Mouse (Mus musculus) cerebellum, adult 2 months (tissue): Measurements from ENCODE around the gene Rps3.

Source experiments
- CTCF ChIP-seq: fragments of 200-500 bp; IDR thresholded peaks from 2 replicates; pipeline ENCODE4 v1.5.1; 2011; ENCODE audit warnings: low read depth, mild to moderate bottlenecking, control low read depth, low read length, moderate library complexity, borderline replicate concordance; ENCODE audit not compliant: insufficient read depth
- POLR2A ChIP-seq: fragments of 200-500 bp; IDR thresholded peaks from 2 replicates; pipeline ENCODE4 v1.6.1; 2011; ENCODE audit warnings: low read length, control low read depth, borderline replicate concordance; ENCODE audit not compliant: insufficient read depth

DNA sequence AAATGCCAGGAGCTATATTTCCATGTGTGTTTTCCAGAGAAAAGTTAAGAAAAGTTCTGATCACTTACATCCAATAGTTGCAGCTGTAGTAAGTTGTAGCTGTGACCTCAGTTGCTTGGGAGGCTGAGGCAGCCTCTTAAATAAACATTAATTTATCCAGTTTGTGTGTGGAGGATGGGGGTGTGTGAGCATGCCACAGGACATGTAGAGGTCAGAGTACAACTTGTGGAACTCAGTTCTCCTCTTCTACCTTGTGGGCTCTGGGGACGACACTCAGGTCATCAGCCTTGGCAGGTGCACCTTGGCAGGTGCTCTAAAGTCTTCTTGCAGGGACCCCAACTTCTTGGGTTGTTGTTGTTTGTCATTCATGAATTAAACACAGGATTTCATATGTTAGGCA is 40.3 kb upstream of the Rps3 start:
- TF ChIP-seq CTCF, result no peak
- TF ChIP-seq POLR2A, result no peak
